Mouse (Mus musculus): ENCODE results near the gene Olfr776.
"Not testable (repeated sequence)": the region's sequence is repeated elsewhere in the genome, so short reads cannot be mapped to it uniquely, and the experiment has no call there.

Gene Olfr776

GRCm38 (mm10) chr10:129258827-129259226, at the start of gene Olfr776:
Olfr776 (plus strand) TSS chr10:129259127.
- DNase-seq, result no peak

DNA sequence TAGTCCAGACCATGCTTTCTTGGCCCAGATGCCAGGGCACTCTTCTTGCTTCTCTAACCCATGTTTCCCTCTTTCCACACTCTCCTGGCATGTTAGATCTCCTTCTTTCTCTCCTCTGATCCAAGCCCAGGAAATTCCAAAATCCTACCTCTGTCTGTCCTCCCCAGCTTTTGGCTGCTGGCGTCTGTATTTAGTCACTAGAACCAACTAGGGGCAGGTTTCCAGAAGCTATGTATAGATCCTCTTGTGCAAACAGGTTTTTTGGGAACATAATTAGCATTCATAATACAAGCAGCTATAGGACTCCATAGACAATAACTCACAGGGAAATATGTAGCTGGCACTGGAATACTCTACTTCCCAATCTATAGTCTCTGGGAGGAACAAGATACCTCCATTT, 28.2 kb upstream of the Olfr776 start:
- no peak for DNase-seq

DNA sequence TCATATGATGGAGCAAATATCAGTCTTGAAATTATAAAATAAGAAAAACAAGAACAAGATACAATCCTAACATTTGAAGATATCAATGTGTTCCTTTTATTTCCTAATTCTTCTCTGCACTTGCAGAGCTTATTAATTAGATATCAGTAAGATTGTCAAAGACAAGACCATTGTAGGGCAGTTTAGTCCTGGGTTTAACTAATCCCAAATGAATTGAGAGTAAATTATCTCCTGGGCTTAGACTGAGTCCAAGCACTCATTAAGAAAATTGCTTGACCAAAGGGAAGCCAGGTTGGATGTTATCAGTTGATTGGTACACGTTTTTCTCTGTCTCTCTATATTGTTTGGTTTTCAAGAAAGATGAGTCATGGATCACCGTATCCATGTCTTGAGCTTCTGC, 23.0 kb upstream of the Olfr776 start, which contains the start of gene Olfr774:
Gene Olfr774 (plus strand): TSS at position 301 of the 400 bp plus-strand sequence.
- no peak for DNase-seq

- DNase-seq, result no peak
Measured at GRCm38 (mm10) chr10:129248112-129248511, 10.8 kb upstream of the Olfr776 start, which contains the start of gene Olfr775. Olfr775 (plus strand) TSS chr10:129248412.

DNA sequence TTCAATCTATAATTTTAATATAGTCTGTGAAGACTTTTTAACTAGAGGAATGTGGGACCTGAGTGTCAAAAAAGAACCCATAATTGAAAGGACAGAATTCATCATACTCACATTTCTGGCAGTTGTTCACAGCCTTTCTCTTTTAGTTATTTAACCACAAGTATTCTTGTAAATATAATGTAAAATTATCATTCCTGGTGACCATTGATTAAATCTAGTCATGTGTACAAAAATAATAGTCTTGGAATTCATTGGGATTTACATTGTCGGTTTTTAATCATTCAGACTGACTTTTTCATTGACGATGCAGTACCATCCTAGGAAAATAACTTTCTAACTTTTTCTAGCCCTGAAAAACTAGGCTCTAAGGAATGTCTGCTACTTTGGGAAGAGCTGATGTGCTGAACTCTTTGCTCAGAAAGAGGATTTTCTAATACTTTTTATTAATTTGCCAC, 12.2 kb downstream of the Olfr776 start, which contains the start of gene Olfr777:
Gene Olfr777 (minus strand): TSS at position 405 of the 455 bp plus-strand sequence.
- DNase-seq, result no peak

DNA sequence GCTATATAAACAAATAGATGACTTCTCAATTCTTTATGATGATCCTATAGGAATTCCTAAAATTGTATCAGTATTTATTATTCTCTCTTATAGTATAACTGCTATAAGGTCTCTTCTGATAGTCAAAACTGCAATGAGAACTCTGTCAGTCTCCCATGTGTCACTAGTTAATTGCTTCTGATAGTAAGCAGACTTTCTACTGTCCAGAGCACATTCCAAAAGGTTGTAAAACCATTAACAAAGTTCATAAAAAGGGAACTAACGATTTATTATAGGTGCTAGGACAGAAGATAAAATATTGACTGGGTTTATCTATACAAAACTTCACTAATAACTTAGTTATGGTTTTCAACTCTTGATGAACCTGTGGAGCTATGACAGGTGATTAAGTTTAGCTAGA, 54.0 kb downstream of the Olfr776 start:
- DNase-seq, result not testable (repeated sequence)

- not testable (repeated sequence) for DNase-seq
Measured at GRCm38 (mm10) chr10:129313521-129313920, 54.6 kb downstream of the Olfr776 start.

All from right cerebral cortex, postnatal 25 days (tissue).